Mouse (Mus musculus): ENCODE data around the gene Tbc1d15. TPM values are rescaled to one million over a fixed set of nuclear protein-coding genes. Genes with fewer than 3 reads are reported as not detected.

Tbc1d15 gene
- polyA plus RNA-seq, 1 experiment, result 198 TPM

DNA sequence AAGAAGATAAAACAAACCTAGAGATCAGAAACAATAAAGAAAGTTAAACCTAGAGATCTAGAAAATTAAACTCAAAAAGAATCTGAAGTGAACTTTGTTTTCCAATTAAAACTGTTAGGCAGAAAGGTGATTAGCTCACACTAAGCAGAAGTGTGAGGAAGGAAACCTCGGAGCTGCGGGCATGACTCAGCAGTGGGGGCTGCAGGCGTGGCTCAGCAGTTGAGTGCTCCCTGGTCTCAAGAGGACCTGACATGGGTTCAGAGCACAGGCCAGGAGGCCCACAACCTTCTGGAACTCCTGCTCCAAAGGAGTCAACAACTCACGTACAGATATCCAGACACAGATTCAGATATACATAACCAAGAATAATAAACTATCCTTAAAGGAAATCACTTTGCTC is 14.5 kb downstream of the Tbc1d15 start:
- Histone ChIP-seq H3K4me1 (ENCODE audit: control insufficient read depth, insufficient read depth, low read length) (no peaks in the 10 kb centered on the region), H3K4me3 (ENCODE audit: low read depth, low read length) (no peak overlapping the region), H3K9ac (ENCODE audit: low read depth, poor library complexity, severe bottlenecking) (no peak overlapping the region), H3K36me3 (ENCODE audit: control insufficient read depth, insufficient read depth, low read length, poor library complexity, severe bottlenecking) (peaks cover 31% of the 10 kb centered on the region), H3K27me3 (ENCODE audit: control insufficient read depth, insufficient read depth, low read length, poor library complexity, severe bottlenecking) (no peaks in the 10 kb centered on the region), H3K27ac (ENCODE audit: insufficient read depth, low read length) (no peak overlapping the region), H3K9me3 (replicated peaks; ENCODE audit: control insufficient read depth, insufficient read depth, low read length, poor library complexity, severe bottlenecking) (no peaks in the 10 kb centered on the region)
- TF ChIP-seq EP300 (IDR thresholded peaks at IDR 0.05; ENCODE audit: insufficient read depth, low read depth, low read length) (0 out of 2 replicates have a peak, but pooled peaks have one; percentile 24), POLR2A (IDR thresholded peaks at IDR 0.05; ENCODE audit: insufficient read depth, low read length) (no peak), CTCF (IDR thresholded peaks at IDR 0.05; ENCODE audit: low read depth, low read length) (no peak)

GRCm38 (mm10) chr10:115235501-115235900 is 15.8 kb downstream of the Tbc1d15 start:
- no peaks in the 10 kb centered on the region for H3K9me3 ChIP-seq (replicated peaks; ENCODE audit: control insufficient read depth, insufficient read depth, low read length, poor library complexity, severe bottlenecking)
- no peaks in the 10 kb centered on the region for H3K27me3 ChIP-seq (ENCODE audit: control insufficient read depth, insufficient read depth, low read length, poor library complexity, severe bottlenecking)
- no peak for TF ChIP-seq CTCF (IDR thresholded peaks at IDR 0.05; ENCODE audit: low read depth, low read length)
- TF ChIP-seq EP300 (IDR thresholded peaks at IDR 0.05; ENCODE audit: insufficient read depth, low read depth, low read length), result no peak
- no peak overlapping the region for H3K27ac ChIP-seq (ENCODE audit: insufficient read depth, low read length)
- peaks cover 30% of the 10 kb centered on the region for H3K36me3 ChIP-seq (ENCODE audit: control insufficient read depth, insufficient read depth, low read length, poor library complexity, severe bottlenecking)
- H3K4me3 ChIP-seq (ENCODE audit: low read depth, low read length), result no peak overlapping the region
- no peak overlapping the region for H3K9ac ChIP-seq (ENCODE audit: low read depth, poor library complexity, severe bottlenecking)
- no peaks in the 10 kb centered on the region for H3K4me1 ChIP-seq (ENCODE audit: control insufficient read depth, insufficient read depth, low read length)

DNA sequence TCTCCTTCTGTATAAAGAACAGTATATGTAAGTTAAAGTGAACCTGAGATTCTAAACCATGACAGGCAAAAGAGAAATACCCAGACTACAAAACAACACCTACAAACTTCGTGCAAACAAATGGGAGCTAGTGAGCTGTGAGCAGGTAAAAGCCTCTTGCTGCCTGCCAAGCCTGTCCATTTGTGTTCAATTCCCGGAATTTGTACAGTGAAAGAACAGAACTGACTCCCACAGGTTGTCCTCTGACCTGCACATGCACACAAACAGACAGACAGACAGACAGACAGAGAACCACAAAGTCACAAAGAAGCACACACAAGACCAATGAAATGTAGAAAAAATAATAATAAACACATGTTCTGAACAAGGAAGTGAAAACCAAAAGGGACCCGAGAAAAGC is 17.5 kb downstream of the Tbc1d15 start:
- Histone ChIP-seq H3K9ac (ENCODE audit: low read depth, poor library complexity, severe bottlenecking) (no peak overlapping the region), H3K27ac (ENCODE audit: insufficient read depth, low read length) (no peak overlapping the region), H3K4me1 (ENCODE audit: control insufficient read depth, insufficient read depth, low read length) (no peaks in the 10 kb centered on the region), H3K36me3 (ENCODE audit: control insufficient read depth, insufficient read depth, low read length, poor library complexity, severe bottlenecking) (peaks cover 26% of the 10 kb centered on the region), H3K9me3 (replicated peaks; ENCODE audit: control insufficient read depth, insufficient read depth, low read length, poor library complexity, severe bottlenecking) (no peaks in the 10 kb centered on the region), H3K27me3 (ENCODE audit: control insufficient read depth, insufficient read depth, low read length, poor library complexity, severe bottlenecking) (no peaks in the 10 kb centered on the region), H3K4me3 (ENCODE audit: low read depth, low read length) (no peak overlapping the region)
- TF ChIP-seq POLR2A (IDR thresholded peaks at IDR 0.05; ENCODE audit: insufficient read depth, low read length) (no peak), EP300 (IDR thresholded peaks at IDR 0.05; ENCODE audit: insufficient read depth, low read depth, low read length) (no peak), CTCF (IDR thresholded peaks at IDR 0.05; ENCODE audit: low read depth, low read length) (no peak)

DNA sequence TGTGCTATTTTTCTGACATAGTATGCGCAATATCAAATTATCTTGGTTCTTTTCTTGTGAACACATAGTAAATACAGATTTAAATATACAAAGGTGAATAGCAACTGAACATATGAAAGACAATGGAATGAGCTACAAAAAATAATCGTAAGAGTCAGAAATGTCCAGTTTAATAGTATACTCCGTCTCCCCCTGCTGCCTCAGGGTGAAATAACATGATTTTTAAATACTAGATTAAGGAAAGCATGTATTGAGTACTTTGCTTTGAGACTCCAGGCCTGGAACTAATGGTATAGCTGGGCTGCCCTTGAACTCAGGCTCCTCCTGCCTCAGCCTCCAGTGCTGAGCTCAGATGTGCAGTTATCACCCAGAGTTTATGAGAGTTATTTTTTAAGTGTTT is 18.8 kb downstream of the Tbc1d15 start:
- TF ChIP-seq POLR2A (IDR thresholded peaks at IDR 0.05; ENCODE audit: insufficient read depth, low read length), result no peak
- no peak for TF ChIP-seq EP300 (IDR thresholded peaks at IDR 0.05; ENCODE audit: insufficient read depth, low read depth, low read length)
- TF ChIP-seq CTCF (IDR thresholded peaks at IDR 0.05; ENCODE audit: low read depth, low read length), result no peak
- H3K4me1 ChIP-seq (ENCODE audit: control insufficient read depth, insufficient read depth, low read length), result no peaks in the 10 kb centered on the region
- no peak overlapping the region for H3K27ac ChIP-seq (ENCODE audit: insufficient read depth, low read length)
- H3K4me3 ChIP-seq (ENCODE audit: low read depth, low read length), result no peak overlapping the region
- H3K27me3 ChIP-seq (ENCODE audit: control insufficient read depth, insufficient read depth, low read length, poor library complexity, severe bottlenecking), result no peaks in the 10 kb centered on the region
- no peak overlapping the region for H3K9ac ChIP-seq (ENCODE audit: low read depth, poor library complexity, severe bottlenecking)
- no peaks in the 10 kb centered on the region for H3K9me3 ChIP-seq (replicated peaks; ENCODE audit: control insufficient read depth, insufficient read depth, low read length, poor library complexity, severe bottlenecking)
- peaks cover 15% of the 10 kb centered on the region for H3K36me3 ChIP-seq (ENCODE audit: control insufficient read depth, insufficient read depth, low read length, poor library complexity, severe bottlenecking)

DNA sequence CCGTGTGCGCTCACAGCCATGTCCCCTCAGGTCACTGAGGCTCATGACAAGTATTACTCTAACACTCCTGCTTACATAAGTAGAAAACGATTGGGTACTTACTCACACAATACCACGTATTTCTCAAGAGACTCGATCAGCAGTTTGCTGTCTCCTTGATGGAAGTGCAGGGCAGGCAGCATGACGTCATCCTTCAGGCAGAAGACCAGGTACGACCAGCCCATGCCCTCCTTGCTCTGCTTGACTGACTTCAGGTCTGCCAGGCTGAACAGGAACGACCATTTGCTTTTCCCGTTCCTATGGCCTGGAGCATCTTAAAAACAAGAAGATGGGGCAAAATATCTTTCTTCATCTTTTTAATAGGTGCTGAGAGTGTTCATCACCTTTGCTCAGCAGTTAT is 22.2 kb downstream of the Tbc1d15 start:
- peaks cover 19% of the 10 kb centered on the region for H3K36me3 ChIP-seq (ENCODE audit: control insufficient read depth, insufficient read depth, low read length, poor library complexity, severe bottlenecking)
- no peak overlapping the region for H3K4me3 ChIP-seq (ENCODE audit: low read depth, low read length)
- no peak overlapping the region for H3K27ac ChIP-seq (ENCODE audit: insufficient read depth, low read length)
- H3K4me1 ChIP-seq (ENCODE audit: control insufficient read depth, insufficient read depth, low read length), result no peaks in the 10 kb centered on the region
- H3K9ac ChIP-seq (ENCODE audit: low read depth, poor library complexity, severe bottlenecking), result no peak overlapping the region
- H3K9me3 ChIP-seq (replicated peaks; ENCODE audit: control insufficient read depth, insufficient read depth, low read length, poor library complexity, severe bottlenecking), result no peaks in the 10 kb centered on the region
- no peak for TF ChIP-seq EP300 (IDR thresholded peaks at IDR 0.05; ENCODE audit: insufficient read depth, low read depth, low read length)
- TF ChIP-seq CTCF (IDR thresholded peaks at IDR 0.05; ENCODE audit: low read depth, low read length), result no peak
- no peak for TF ChIP-seq POLR2A (IDR thresholded peaks at IDR 0.05; ENCODE audit: insufficient read depth, low read length)
- H3K27me3 ChIP-seq (ENCODE audit: control insufficient read depth, insufficient read depth, low read length, poor library complexity, severe bottlenecking), result no peaks in the 10 kb centered on the region

- TF ChIP-seq POLR2A (IDR thresholded peaks at IDR 0.05; ENCODE audit: insufficient read depth, low read length) (no peak), EP300 (IDR thresholded peaks at IDR 0.05; ENCODE audit: insufficient read depth, low read depth, low read length) (no peak), CTCF (IDR thresholded peaks at IDR 0.05; ENCODE audit: low read depth, low read length) (no peak)
These were observed 24.7 kb downstream of the Tbc1d15 start for GRCm38 (mm10) chr10:115226586-115226985.

More at GRCm38 (mm10) chr10:115226586-115226985, 24.7 kb downstream of the Tbc1d15 start:
- no peaks in the 10 kb centered on the region for H3K27me3 ChIP-seq (ENCODE audit: control insufficient read depth, insufficient read depth, low read length, poor library complexity, severe bottlenecking)
- H3K27ac ChIP-seq (ENCODE audit: insufficient read depth, low read length), result no peak overlapping the region
- H3K9ac ChIP-seq (ENCODE audit: low read depth, poor library complexity, severe bottlenecking), result no peak overlapping the region
- peaks cover 13% of the 10 kb centered on the region; the same call in 1 of the 2 replicates for H3K36me3 ChIP-seq (ENCODE audit: control insufficient read depth, insufficient read depth, low read length, poor library complexity, severe bottlenecking)
- H3K4me3 ChIP-seq (ENCODE audit: low read depth, low read length), result no peak overlapping the region
- no peaks in the 10 kb centered on the region for H3K4me1 ChIP-seq (ENCODE audit: control insufficient read depth, insufficient read depth, low read length)
- no peaks in the 10 kb centered on the region for H3K9me3 ChIP-seq (replicated peaks; ENCODE audit: control insufficient read depth, insufficient read depth, low read length, poor library complexity, severe bottlenecking)

Measured in ES-Bruce4 (cell line).